Mouse (Mus musculus): ENCODE measurements around the gene Sptan1. TPM values are rescaled to one million over a fixed set of nuclear protein-coding genes. Genes with fewer than 3 reads are reported as not detected.

Gene Sptan1
- polyA plus RNA-seq, 1 experiment = 167 TPM

DNA sequence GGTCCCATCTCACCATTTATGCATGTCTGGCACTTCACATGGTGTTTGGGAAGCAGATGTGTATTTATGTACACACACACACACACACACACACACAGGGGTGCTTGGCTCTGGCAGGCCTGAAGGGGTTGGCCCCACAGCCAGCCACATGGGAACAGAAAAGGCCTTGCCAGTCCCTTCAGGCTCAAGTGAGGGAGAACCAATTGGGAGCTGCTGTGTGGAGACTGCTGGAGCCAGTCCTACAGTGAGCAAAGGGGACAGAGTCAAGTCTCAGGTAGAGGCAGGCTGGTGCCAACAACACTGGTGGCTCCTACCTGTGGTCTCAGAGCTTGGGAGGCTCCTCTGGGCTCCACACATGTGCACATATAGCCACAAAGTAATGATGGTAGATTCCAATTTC, 74.3 kb downstream of the Sptan1 start:
- H3K4me2 ChIP-seq (ENCODE audit: low read depth) = no peak overlapping the region
- H3K36me3 ChIP-seq (ENCODE audit: control insufficient read depth, insufficient read depth) = no peaks in the 10 kb centered on the region
- no peak overlapping the region for H3K4me3 ChIP-seq
- no peaks in the 10 kb centered on the region for H3K79me2 ChIP-seq (ENCODE audit: control insufficient read depth, insufficient read depth)
- no peaks in the 10 kb centered on the region for H3K27me3 ChIP-seq (ENCODE audit: control insufficient read depth, insufficient read depth, insufficient read length)
- no peak overlapping the region for H3ac ChIP-seq (ENCODE audit: control insufficient read depth, insufficient read length)
- TF ChIP-seq POLR2AphosphoS2 (IDR thresholded peaks at IDR 0.05; ENCODE audit: insufficient read length, low read depth) = no peak
- no peak for TF ChIP-seq TCF3 (IDR thresholded peaks at IDR 0.05; ENCODE audit: insufficient read length, low read depth)
- TF ChIP-seq MYOD1 (IDR thresholded peaks at IDR 0.05; ENCODE audit: control insufficient read depth in 1 of 3, insufficient read length in 2 of 3, low read depth in 2 of 3) = no peak
- TF ChIP-seq CEBPB (IDR thresholded peaks at IDR 0.05; ENCODE audit: insufficient read depth, poor library complexity, severe bottlenecking) = no peak
- no peak for TF ChIP-seq REST (IDR thresholded peaks at IDR 0.05; ENCODE audit: insufficient read depth, insufficient read length)

DNA sequence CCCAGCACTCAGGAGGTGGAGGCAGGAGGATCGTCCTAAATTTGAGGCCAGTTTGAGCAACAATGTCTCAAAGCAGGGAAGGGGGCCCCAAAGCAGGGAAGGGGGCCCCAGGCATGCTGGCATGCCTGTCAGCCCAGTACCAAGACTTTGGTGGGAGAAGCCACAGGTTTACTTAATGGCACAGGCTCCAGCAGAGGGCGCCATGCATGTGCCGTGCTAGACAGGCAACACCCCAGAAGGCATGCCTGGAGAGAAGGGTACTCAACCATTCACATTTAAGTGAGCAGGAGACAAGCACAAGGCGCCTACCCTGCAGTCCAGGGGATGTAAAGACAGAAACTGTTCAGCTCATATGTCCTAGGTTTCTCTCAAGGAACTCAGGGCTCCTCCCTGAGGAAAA, 77.1 kb downstream of the Sptan1 start:
- Histone ChIP-seq H3K27me3 (ENCODE audit: control insufficient read depth, insufficient read depth, insufficient read length) (no peaks in the 10 kb centered on the region), H3K4me2 (ENCODE audit: low read depth) (no peak overlapping the region), H3K79me2 (ENCODE audit: control insufficient read depth, insufficient read depth) (no peaks in the 10 kb centered on the region), H3K4me3 (no peak overlapping the region), H3ac (ENCODE audit: control insufficient read depth, insufficient read length) (no peak overlapping the region), H3K36me3 (ENCODE audit: control insufficient read depth, insufficient read depth) (no peaks in the 10 kb centered on the region)
- TF ChIP-seq E2F4 (IDR thresholded peaks at IDR 0.05; ENCODE audit: insufficient read depth) = no peak
- TF ChIP-seq REST (IDR thresholded peaks at IDR 0.05; ENCODE audit: insufficient read depth, insufficient read length) = no peak
- no peak for TF ChIP-seq POLR2AphosphoS2 (IDR thresholded peaks at IDR 0.05; ENCODE audit: insufficient read length, low read depth)
- no peak for TF ChIP-seq CEBPB (IDR thresholded peaks at IDR 0.05; ENCODE audit: insufficient read depth, poor library complexity, severe bottlenecking)

DNA sequence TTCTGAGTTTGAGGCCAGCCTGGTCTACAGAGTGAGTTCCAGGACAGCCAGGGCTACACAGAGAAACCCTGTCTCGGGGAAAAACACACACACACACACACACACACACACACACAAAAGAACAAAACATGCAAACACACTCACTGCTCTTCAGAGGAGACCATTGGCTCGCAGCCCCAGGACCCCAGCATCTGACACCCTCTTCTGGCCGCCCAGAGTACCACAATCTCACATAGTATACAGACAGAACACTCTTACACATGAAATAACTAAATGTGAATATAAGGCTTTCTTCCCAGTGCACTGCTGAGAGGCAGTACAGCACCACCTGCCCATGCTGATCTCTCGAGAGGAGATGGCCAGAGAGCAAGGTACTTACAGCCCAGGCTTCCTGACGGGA, 79.2 kb downstream of the Sptan1 start:
- no peaks in the 10 kb centered on the region for H3K36me3 ChIP-seq (ENCODE audit: control insufficient read depth, insufficient read depth)
- H3K27me3 ChIP-seq (ENCODE audit: control insufficient read depth, insufficient read depth, insufficient read length) = no peaks in the 10 kb centered on the region
- H3K4me2 ChIP-seq (ENCODE audit: low read depth) = no peak overlapping the region
- TF ChIP-seq SRF (IDR thresholded peaks at IDR 0.05; ENCODE audit: control insufficient read depth, insufficient read length, low read depth) (no peak), TCF12 (IDR thresholded peaks at IDR 0.05; ENCODE audit: insufficient read depth, poor library complexity, severe bottlenecking) (no peak), CEBPB (IDR thresholded peaks at IDR 0.05; ENCODE audit: insufficient read depth, poor library complexity, severe bottlenecking) (no peak), REST (IDR thresholded peaks at IDR 0.05; ENCODE audit: insufficient read depth, insufficient read length) (no peak)
- H3K4me3 ChIP-seq = no peak overlapping the region
- no peak overlapping the region for H3ac ChIP-seq (ENCODE audit: control insufficient read depth, insufficient read length)
- H3K79me2 ChIP-seq (ENCODE audit: control insufficient read depth, insufficient read depth) = no peaks in the 10 kb centered on the region

- TF ChIP-seq CEBPB (IDR thresholded peaks at IDR 0.05; ENCODE audit: insufficient read depth, poor library complexity, severe bottlenecking) = no peak
- TF ChIP-seq SRF (IDR thresholded peaks at IDR 0.05; ENCODE audit: control insufficient read depth, insufficient read length, low read depth) = no peak
- TF ChIP-seq E2F4 (IDR thresholded peaks at IDR 0.05; ENCODE audit: insufficient read depth) = no peak
- TF ChIP-seq USF1 (IDR thresholded peaks at IDR 0.05; ENCODE audit: low read depth) = no peak
- no peak for TF ChIP-seq TCF12 (IDR thresholded peaks at IDR 0.05; ENCODE audit: insufficient read depth, poor library complexity, severe bottlenecking)
- TF ChIP-seq MYOG (IDR thresholded peaks at IDR 0.05; ENCODE audit: control insufficient read depth in 1 of 3, insufficient read depth in 1 of 3, insufficient read length in 2 of 3, low read depth in 2 of 3) = no peak
- TF ChIP-seq MAX (IDR thresholded peaks at IDR 0.05; ENCODE audit: low read depth) = no peak
- no peak for TF ChIP-seq POLR2A (IDR thresholded peaks at IDR 0.05; ENCODE audit: insufficient read length, low read depth)
- no peak for TF ChIP-seq MYOD1 (IDR thresholded peaks at IDR 0.05; ENCODE audit: control insufficient read depth in 1 of 3, insufficient read length in 2 of 3, low read depth in 2 of 3)
- TF ChIP-seq REST (IDR thresholded peaks at IDR 0.05; ENCODE audit: insufficient read depth, insufficient read length) = no peak
- no peak for TF ChIP-seq POLR2AphosphoS2 (IDR thresholded peaks at IDR 0.05; ENCODE audit: insufficient read length, low read depth)
- TF ChIP-seq TCF3 (IDR thresholded peaks at IDR 0.05; ENCODE audit: insufficient read length, low read depth) = no peak
- Histone ChIP-seq H3K4me2 (ENCODE audit: low read depth) (no peak overlapping the region), H3K79me2 (ENCODE audit: control insufficient read depth, insufficient read depth) (no peaks in the 10 kb centered on the region)
Observed at GRCm38 (mm10) chr2:30047127-30047526, 81.8 kb downstream of the Sptan1 start.

DNA sequence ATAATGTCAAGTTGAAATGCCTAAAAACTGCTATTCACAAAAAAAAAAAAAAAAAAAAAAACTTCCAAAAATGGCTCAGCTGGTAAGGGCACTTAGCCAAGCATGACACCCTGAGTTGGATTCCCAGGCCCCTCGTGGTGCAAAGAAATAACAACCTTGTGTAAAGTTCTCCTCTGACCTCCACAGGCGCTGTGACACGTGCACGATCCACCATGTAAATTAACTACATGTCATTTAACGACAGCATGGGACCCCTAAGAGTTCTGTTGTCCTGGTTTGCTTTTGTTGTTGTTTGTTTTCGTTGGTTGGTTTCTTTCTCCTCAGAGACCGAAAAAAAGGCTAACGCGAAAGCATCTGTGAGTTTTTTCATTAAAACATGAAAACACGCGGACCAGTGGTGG, 82.7 kb downstream of the Sptan1 start:
- no peak for TF ChIP-seq POLR2A (IDR thresholded peaks at IDR 0.05; ENCODE audit: insufficient read length, low read depth)
- no peak for TF ChIP-seq USF1 (IDR thresholded peaks at IDR 0.05; ENCODE audit: low read depth)
- TF ChIP-seq TCF3 (IDR thresholded peaks at IDR 0.05; ENCODE audit: insufficient read length, low read depth) = no peak
- TF ChIP-seq POLR2AphosphoS2 (IDR thresholded peaks at IDR 0.05; ENCODE audit: insufficient read length, low read depth) = no peak
- TF ChIP-seq MYOG (IDR thresholded peaks at IDR 0.05; ENCODE audit: control insufficient read depth in 1 of 3, insufficient read depth in 1 of 3, insufficient read length in 2 of 3, low read depth in 2 of 3) = no peak
- TF ChIP-seq MAX (IDR thresholded peaks at IDR 0.05; ENCODE audit: low read depth) = no peak

More at GRCm38 (mm10) chr2:30047127-30047526, 81.8 kb downstream of the Sptan1 start:
- Histone ChIP-seq H3ac (ENCODE audit: control insufficient read depth, insufficient read length) (no peak overlapping the region), H3K36me3 (ENCODE audit: control insufficient read depth, insufficient read depth) (no peaks in the 10 kb centered on the region), H3K4me3 (no peak overlapping the region), H3K27me3 (ENCODE audit: control insufficient read depth, insufficient read depth, insufficient read length) (no peaks in the 10 kb centered on the region)

More for the DNA sequence above, 82.7 kb downstream of the Sptan1 start:
- Histone ChIP-seq H3ac (ENCODE audit: control insufficient read depth, insufficient read length) (peak overlapping the region; percentile 62), H3K27me3 (ENCODE audit: control insufficient read depth, insufficient read depth, insufficient read length) (no peaks in the 10 kb centered on the region), H3K36me3 (ENCODE audit: control insufficient read depth, insufficient read depth) (no peaks in the 10 kb centered on the region), H3K4me2 (ENCODE audit: low read depth) (peak overlapping the region; percentile 91), H3K79me2 (ENCODE audit: control insufficient read depth, insufficient read depth) (no peaks in the 10 kb centered on the region), H3K4me3 (peak overlapping the region; percentile 35)
